Mouse (Mus musculus): ENCODE results near the gene Rab27a. TPM values are rescaled to one million over a fixed set of nuclear protein-coding genes. Genes with fewer than 3 reads are reported as not detected.
A peak's percentile ranks its signal among the peaks of the same experiment; 100 is the strongest.

The Rab27a gene
- total RNA-seq, 2 experiments from 2014 or later, result 7.5 to 8.9 TPM

DNA sequence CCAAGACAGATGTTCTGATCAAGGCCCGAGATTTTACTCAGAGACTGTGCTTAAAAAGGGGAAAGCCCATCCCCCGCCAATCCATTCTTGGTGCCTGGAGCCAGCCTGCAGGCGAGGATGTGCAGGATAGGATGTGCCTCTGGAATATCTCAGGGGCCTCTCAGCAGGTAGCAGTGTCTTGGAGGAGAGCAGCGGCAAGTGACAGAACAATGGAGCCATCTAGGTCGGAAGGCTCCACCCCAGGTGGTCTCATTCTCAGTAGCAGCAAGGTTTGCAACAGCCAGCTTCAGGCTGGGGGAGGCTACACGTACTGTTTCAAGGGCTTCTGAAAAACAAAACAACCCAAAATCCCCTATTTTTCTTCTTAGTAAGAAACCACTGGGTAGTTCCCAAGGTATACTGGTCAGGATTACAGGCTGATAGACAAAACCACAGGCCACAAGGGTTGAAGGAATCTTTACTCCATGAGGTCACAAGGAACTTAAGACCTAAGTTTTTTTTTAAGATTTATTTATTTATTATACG is 35.2 kb downstream of the Rab27a start:
- Histone ChIP-seq H3K4me3 (no peak overlapping the region), H3K27ac (no peak overlapping the region)
- intact Hi-C loops (cut with DNase I), result no loop called here
- TF ChIP-seq CTCF (IDR thresholded peaks at IDR 0.05), result no peak
- DNase-seq (ENCODE audit: extremely low spot score in 1 of 2, low spot score in 2 of 2), result no peak

- no peak overlapping the region for H3K4me3 ChIP-seq
- TF ChIP-seq CTCF (IDR thresholded peaks at IDR 0.05), result no peak
- H3K27ac ChIP-seq, result no peak overlapping the region
- intact Hi-C loops (cut with DNase I), result no loop called here
- DNase-seq (ENCODE audit: extremely low spot score in 1 of 2, low spot score in 2 of 2), result no peak
Observed at GRCm38 (mm10) chr9:73082291-73083000, 37.8 kb downstream of the Rab27a start.

DNA sequence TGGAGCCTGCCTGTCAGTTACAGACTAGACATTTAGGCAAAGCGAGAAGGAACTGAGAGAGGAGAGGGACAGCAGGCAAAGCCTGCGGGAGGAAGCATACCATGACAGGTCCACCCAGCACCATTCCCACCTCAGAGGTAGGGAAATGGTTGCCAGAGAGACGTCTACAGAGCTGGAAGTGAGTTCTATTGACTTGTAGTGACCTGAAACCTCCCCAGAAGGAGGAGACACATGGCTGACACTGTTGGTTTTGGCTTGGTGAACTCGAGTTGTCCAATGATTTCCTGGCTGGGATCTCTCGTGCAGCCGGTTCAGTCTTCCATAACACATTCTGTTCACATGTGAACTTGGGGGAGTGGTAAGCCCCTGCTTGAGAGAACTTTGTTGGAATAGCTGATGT is 39.3 kb downstream of the Rab27a start:
- Histone ChIP-seq H3K27ac (no peak overlapping the region), H3K4me3 (no peak overlapping the region)
- no peak for DNase-seq (ENCODE audit: extremely low spot score in 1 of 2, low spot score in 2 of 2)
- TF ChIP-seq CTCF (IDR thresholded peaks at IDR 0.05), result no peak
- intact Hi-C loops (cut with DNase I), result no loop called here

- no peak for DNase-seq (ENCODE audit: extremely low spot score in 1 of 2, low spot score in 2 of 2)
- no peak overlapping the region for H3K27ac ChIP-seq
- no peak overlapping the region for H3K4me3 ChIP-seq
- intact Hi-C loops (cut with DNase I), result no loop called here
- TF ChIP-seq CTCF (IDR thresholded peaks at IDR 0.05), result no peak
Observed at GRCm38 (mm10) chr9:73085845-73086244, 41.2 kb downstream of the Rab27a start.

- no peak for DNase-seq (ENCODE audit: extremely low spot score in 1 of 2, low spot score in 2 of 2)
- no peak overlapping the region for H3K4me3 ChIP-seq
- intact Hi-C loops (cut with DNase I), result no loop called here
- H3K27ac ChIP-seq, result no peak overlapping the region
- no peak for TF ChIP-seq CTCF (IDR thresholded peaks at IDR 0.05)
Observed at GRCm38 (mm10) chr9:73087121-73087520, 42.5 kb downstream of the Rab27a start.

DNA sequence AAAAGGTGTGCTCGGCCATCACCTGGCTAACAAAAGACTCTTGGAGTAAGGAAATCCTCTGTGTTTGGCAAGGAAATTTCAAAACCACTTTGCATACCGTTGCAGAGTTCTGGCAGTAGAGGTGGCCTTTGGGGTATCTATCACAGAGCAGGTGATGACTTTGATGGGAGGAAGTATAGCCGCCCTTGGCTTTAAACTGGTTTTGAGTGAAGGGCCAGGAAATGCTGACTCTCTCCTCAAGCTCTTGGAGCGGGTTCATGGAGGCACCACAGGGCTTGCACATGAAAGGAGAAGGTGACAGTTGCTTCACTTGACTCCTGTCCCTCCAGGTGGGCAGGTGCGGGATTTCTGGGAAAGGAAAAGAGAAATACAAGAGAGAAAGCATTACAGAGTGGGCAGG is 42.9 kb downstream of the Rab27a start:
- no peak for DNase-seq (ENCODE audit: extremely low spot score in 1 of 2, low spot score in 2 of 2)
- intact Hi-C loops (cut with DNase I), result no loop called here
- Histone ChIP-seq H3K27ac (no peak overlapping the region), H3K4me3 (no peak overlapping the region)
- TF ChIP-seq CTCF (IDR thresholded peaks at IDR 0.05), result no peak

GRCm38 (mm10) chr9:73089222-73089920 is 44.7 kb downstream of the Rab27a start:
- no peak overlapping the region for H3K27ac ChIP-seq
- H3K4me3 ChIP-seq, result no peak overlapping the region
- peak in 1 of 2 experiments; percentile 29 for DNase-seq (ENCODE audit: extremely low spot score in 1 of 2, low spot score in 2 of 2)
- TF ChIP-seq CTCF (IDR thresholded peaks at IDR 0.05), result no peak
- intact Hi-C loops (cut with DNase I), result no loop called here

DNA sequence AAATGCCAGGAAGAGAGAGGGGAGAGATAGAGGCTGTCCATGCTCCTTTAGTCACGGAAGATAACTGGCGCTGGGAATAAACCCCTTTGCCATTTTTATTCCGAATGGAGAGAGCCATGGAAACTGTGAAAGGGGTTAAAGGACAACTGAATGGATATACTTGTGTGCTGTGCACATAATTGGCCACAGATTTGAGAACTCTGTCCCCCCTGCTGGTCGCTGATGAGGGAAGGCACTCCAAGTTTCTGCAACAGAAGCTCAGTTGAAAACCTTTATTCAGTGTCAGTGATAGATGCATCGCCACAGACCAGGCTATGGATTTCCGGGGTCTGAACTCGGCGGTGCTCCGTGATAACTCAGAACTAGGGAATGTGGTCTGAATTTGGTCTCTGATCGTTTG is 45.5 kb downstream of the Rab27a start:
- Histone ChIP-seq H3K27ac (no peak overlapping the region), H3K4me3 (no peak overlapping the region)
- no peak; the same call in 1 of the 2 replicates for TF ChIP-seq CTCF (IDR thresholded peaks at IDR 0.05)
- DNase-seq (ENCODE audit: extremely low spot score in 1 of 2, low spot score in 2 of 2), result no peak
- intact Hi-C loops (cut with DNase I), result loop anchor here (5.0 to 10.0 kb wide), 3 partner anchors 123 to 325 kb away; no protein-coding TSS in a partner anchor

DNA sequence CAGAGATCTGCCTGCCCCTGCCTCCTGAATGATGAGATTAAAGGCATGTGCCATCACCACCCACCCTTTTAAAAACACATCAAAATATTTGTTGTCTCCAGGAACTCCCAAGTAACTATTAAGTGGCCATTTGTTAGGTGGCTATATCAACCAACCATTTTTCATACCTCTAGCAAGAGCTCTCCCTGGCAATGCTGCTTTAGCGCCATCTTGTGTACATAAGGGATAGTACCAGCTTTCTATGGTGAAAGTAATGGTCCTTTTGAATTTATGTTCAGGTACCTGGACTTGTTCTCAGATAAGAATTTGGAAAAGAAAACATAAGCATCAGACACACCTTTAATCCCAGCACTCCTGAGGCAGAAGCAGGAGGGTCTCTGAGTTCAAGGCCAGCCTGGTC is 47.1 kb downstream of the Rab27a start:
- no peak overlapping the region for H3K4me3 ChIP-seq
- no peak for DNase-seq (ENCODE audit: extremely low spot score in 1 of 2, low spot score in 2 of 2)
- no peak overlapping the region for H3K27ac ChIP-seq
- peak; percentile 94 for TF ChIP-seq CTCF (IDR thresholded peaks at IDR 0.05)
- intact Hi-C loops (cut with DNase I), result loop anchor here (1.0 to 10.0 kb wide), 4 partner anchors 47 to 327 kb away; partner anchors contain the start of gene Rab27a

- TF ChIP-seq CTCF (IDR thresholded peaks at IDR 0.05), result no peak
- Histone ChIP-seq H3K27ac (no peak overlapping the region), H3K4me3 (0 out of 2 replicates have a peak overlapping the region, but pooled peaks have one; percentile 7)
- no peak for DNase-seq (ENCODE audit: extremely low spot score in 1 of 2, low spot score in 2 of 2)
- intact Hi-C loops (cut with DNase I), result loop anchor here (5.0 to 10.0 kb wide), 3 partner anchors 127 to 330 kb away; no protein-coding TSS in a partner anchor
Observed at GRCm38 (mm10) chr9:73094580-73094979, 49.9 kb downstream of the Rab27a start.

- no peak overlapping the region for H3K4me3 ChIP-seq
- no peak for DNase-seq (ENCODE audit: extremely low spot score in 1 of 2, low spot score in 2 of 2)
- no peak overlapping the region for H3K27ac ChIP-seq
- TF ChIP-seq CTCF (IDR thresholded peaks at IDR 0.05), result no peak
- intact Hi-C loops (cut with DNase I), result loop anchor here (10.0 kb wide), 1 partner anchor 333 kb away; no protein-coding TSS in a partner anchor
Observed at GRCm38 (mm10) chr9:73097898-73098297, 53.2 kb downstream of the Rab27a start.

GRCm38 (mm10) chr9:73101536-73101935 is 56.9 kb downstream of the Rab27a start, which contains the start of gene Khdc3:
Khdc3 (plus strand) TSS chr9:73101836.
- TF ChIP-seq CTCF (IDR thresholded peaks at IDR 0.05), result no peak
- Histone ChIP-seq H3K4me3 (no peak within 1 kb of the TSS), H3K27ac (no peak within 1 kb of the TSS)
- DNase-seq (ENCODE audit: extremely low spot score in 1 of 2, low spot score in 2 of 2), result no peak
- intact Hi-C loops (cut with DNase I), result no loop called here

All from left cerebral cortex, adult 2 months (tissue).